Comparison of ENCODE assay signal across 25 mouse cellular contexts in the genomic region with DNA sequence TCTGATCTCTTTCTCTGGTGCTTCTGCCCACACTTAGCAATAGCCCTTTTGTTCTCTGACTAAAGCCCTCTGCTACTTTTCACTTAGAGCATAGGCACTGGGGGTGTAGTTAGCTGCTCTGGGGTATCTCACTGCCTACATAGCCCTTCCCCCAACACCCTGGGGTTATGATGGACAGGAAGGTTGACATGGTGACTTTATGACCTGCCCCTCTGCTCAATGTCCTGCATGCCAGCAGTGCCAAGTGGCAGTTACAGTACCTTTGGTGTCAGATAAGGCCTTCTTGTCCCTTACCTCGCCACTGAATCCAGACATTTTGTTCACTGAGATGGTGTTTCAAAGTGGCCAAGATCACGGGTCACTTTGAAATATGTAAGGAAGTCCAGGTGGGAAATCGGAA. TPM values are rescaled to one million over a fixed set of nuclear protein-coding genes. Genes with fewer than 3 reads are reported as not detected.
"Had no signal": no experiment of that assay in that cellular context is flagged by ENCODE, and none has a peak within 500 bp of the region (broad histone marks: within the 10 kb centered on the region; RNA-seq: fewer than 3 reads in every experiment).

A gene (minus strand): TSS at position 120 of the 400 bp plus-strand sequence.

- H3K36me3 ChIP-seq: midbrain, embryonic 10.5 days; midbrain, embryonic 12.5 days; neural tube, embryonic 13.5 days; neural tube, embryonic 15.5 days had no signal

- DNase-seq: lung, adult 18-20 months; lung, embryonic 14.5 days; lung, postnatal 10 days; lung, postnatal 4 days; midbrain, embryonic 14.5 days; retina, postnatal 1 day; right cerebral cortex, adult 18-20 months; right cerebral cortex, postnatal 25 days; right cerebral cortex, postnatal 4 days; spleen, adult 18-20 months; thymus, adult 2 months; thymus, postnatal 25 days; thymus, postnatal 4 days had no signal

- H3K4me1 ChIP-seq: midbrain, embryonic 10.5 days; midbrain, embryonic 12.5 days; neural tube, embryonic 13.5 days; neural tube, embryonic 15.5 days had no signal

- H3K27me3 ChIP-seq: midbrain, embryonic 12.5 days; neural tube, embryonic 13.5 days; neural tube, embryonic 15.5 days had no signal

- H3K4me3 ChIP-seq: midbrain, embryonic 10.5 days; midbrain, embryonic 12.5 days; myocyte; neural tube, embryonic 13.5 days; neural tube, embryonic 15.5 days had no signal

- ATAC-seq: midbrain, embryonic 16.5 days had no signal

- H3K27ac ChIP-seq: midbrain, embryonic 10.5 days; midbrain, embryonic 12.5 days; neural tube, embryonic 13.5 days; neural tube, embryonic 15.5 days had no signal

- H3K9ac ChIP-seq: lung, embryonic 14.5 days; midbrain, embryonic 12.5 days; neural tube, embryonic 13.5 days; neural tube, embryonic 15.5 days had no signal

- H3K4me2 ChIP-seq: lung, embryonic 14.5 days; midbrain, embryonic 12.5 days; neural tube, embryonic 13.5 days; neural tube, embryonic 15.5 days had no signal

- H3K9me3 ChIP-seq: midbrain, embryonic 10.5 days; midbrain, embryonic 12.5 days; neural tube, embryonic 13.5 days; neural tube, embryonic 15.5 days had no signal

RNA-seq across cellular contexts. Expression of the gene that starts here (rescaled TPM):
- polyA plus RNA-seq: liver, embryonic 16.5 days; lung, embryonic 14.5 days; lung, embryonic 16.5 days; midbrain, embryonic 10.5 days; midbrain, embryonic 12.5 days; midbrain, embryonic 14.5 days; midbrain, embryonic 16.5 days; neural tube, embryonic 11.5 days; neural tube, embryonic 13.5 days; neural tube, embryonic 15.5 days; small intestine, adult 2 months; stomach, embryonic 14.5 days; stomach, embryonic 16.5 days; thymus, adult 2 months had no signal
